In genomic region chr5:143669839-143670238, GRCm38 (mm10) we compare ENCODE assay signal across 8 mouse cellular contexts. TPM values are rescaled to one million over a fixed set of nuclear protein-coding genes. Genes with fewer than 3 reads are reported as not detected.
DNase-seq lines count a peak whose midpoint lies in the region; ATAC-seq lines count a peak whose summit lies in the region.

No protein-coding gene starts in this region.

- 55% methylated on average over 2 of the region's 2 CpGs for WGBS in kidney, embryonic 15.5 days
- 40% methylated on average over 2 of the region's 2 CpGs for WGBS in embryonic facial prominence, embryonic 14.5 days

- no peak overlapping the region for H3K4me2 ChIP-seq in kidney, embryonic 15.5 days
- H3K4me2 ChIP-seq in embryonic facial prominence, embryonic 14.5 days (ENCODE audit: low read depth, low read length): no peak overlapping the region

- no peak overlapping the region for H3K4me3 ChIP-seq in kidney, embryonic 15.5 days (replicated peaks)
- no peak overlapping the region for H3K4me3 ChIP-seq in embryonic facial prominence, embryonic 14.5 days (ENCODE audit: low read depth, low read length)

- H3K4me1 ChIP-seq in kidney, embryonic 15.5 days: peaks cover 43% of the 10 kb centered on the region
- H3K4me1 ChIP-seq in embryonic facial prominence, embryonic 14.5 days (ENCODE audit: control insufficient read depth, insufficient read depth, low read length): peaks cover 14% of the 10 kb centered on the region

- H3K27me3 ChIP-seq in kidney, embryonic 15.5 days: no peaks in the 10 kb centered on the region
- no peaks in the 10 kb centered on the region for H3K27me3 ChIP-seq in embryonic facial prominence, embryonic 14.5 days (replicated peaks; ENCODE audit: control insufficient read depth, insufficient read depth, low read length)

- H3K9me3 ChIP-seq in kidney, embryonic 15.5 days (replicated peaks): no peaks in the 10 kb centered on the region
- no peaks in the 10 kb centered on the region for H3K9me3 ChIP-seq in embryonic facial prominence, embryonic 14.5 days (ENCODE audit: control insufficient read depth, low read length)

- no peak for DNase-seq in kidney, adult 18-20 months
- peak; percentile 58 for DNase-seq in CD4-positive, CD25-positive, alpha-beta regulatory T cell, adult 2 months (ENCODE audit: low read depth, low spot score)
- peak; percentile 41 for DNase-seq in embryonic facial prominence, embryonic 14.5 days (ENCODE audit: low spot score)
- peak; percentile 65 for DNase-seq in lung, postnatal 10 days
- no peak for DNase-seq in ovary, postnatal 10 days (ENCODE audit: low spot score)
- no peak for DNase-seq in layer of hippocampus, adult 11-12 months (ENCODE audit: low spot score)
- no peak for DNase-seq in urinary bladder, adult 18-20 months (ENCODE audit: low spot score in 2 of 2)

- ATAC-seq in kidney, embryonic 15.5 days (replicated peaks; ENCODE audit: low FRiP score): no peak
- ATAC-seq in embryonic facial prominence, embryonic 14.5 days (ENCODE audit: low read depth): no peak

- no peaks in the 10 kb centered on the region for H3K36me3 ChIP-seq in kidney, embryonic 15.5 days
- H3K36me3 ChIP-seq in embryonic facial prominence, embryonic 14.5 days (ENCODE audit: control insufficient read depth, insufficient read depth, low read length): no peaks in the 10 kb centered on the region

- 0 out of 2 replicates have a peak overlapping the region, but pooled peaks have one; percentile 46 for H3K27ac ChIP-seq in kidney, embryonic 15.5 days
- no peak overlapping the region for H3K27ac ChIP-seq in embryonic facial prominence, embryonic 14.5 days (replicated peaks; ENCODE audit: low read depth, low read length)

- no peak overlapping the region for H3K9ac ChIP-seq in kidney, embryonic 15.5 days
- no peak overlapping the region for H3K9ac ChIP-seq in embryonic facial prominence, embryonic 14.5 days (ENCODE audit: low read depth, low read length)

RNA-seq across cellular contexts. Expression of gene Cyth3, which starts 47.6 kb away (rescaled TPM):
- 66.0 and 71.5 TPM in 2 replicates for polyA plus RNA-seq in kidney, embryonic 15.5 days (2015; fragmentation: Nextera tagmentation; extraction: Ambion mirVana)
- polyA plus RNA-seq in embryonic facial prominence, embryonic 14.5 days (2014; fragmentation: Nextera tagmentation; extraction: Ambion mirVana): 52.0 and 61.2 TPM in 2 replicates

Comparison
In these comparisons a context has a peak if more than half of its experiments do, and no peak if none do; other contexts are left out.
1. DNase-seq: peak in CD4-positive, CD25-positive, alpha-beta regulatory T cell, adult 2 months (single experiment), embryonic facial prominence, embryonic 14.5 days (single experiment) and lung, postnatal 10 days (single experiment); none in kidney, adult 18-20 months (single experiment), ovary, postnatal 10 days (single experiment), layer of hippocampus, adult 11-12 months (single experiment) and urinary bladder, adult 18-20 months (0 of 2).